Mouse (Mus musculus) kidney, embryonic 14.5 days (tissue): ENCODE data around the gene Ehmt1. TPM values are rescaled to one million over a fixed set of nuclear protein-coding genes. Genes with fewer than 3 reads are reported as not detected.
A peak's percentile ranks its signal among the peaks of the same experiment; 100 is the strongest.

Experiments
- ATAC-seq: fragments of 200-750 bp; cut with Nextera tagmentation; 2 replicates; pipeline ENCODE4 v1.8.0; 2017; ENCODE audit warnings: moderate number of reproducible peaks, mild to moderate bottlenecking, moderate TSS enrichment, moderate library complexity; ENCODE audit not compliant: low FRiP score, low TSS enrichment
- H3K27ac ChIP-seq: fragments of 300-500 bp; sonication (generic); 2 replicates; pipeline ENCODE4 v1.5.1; 2014; ENCODE audit warnings: low read depth, mild to moderate bottlenecking, low read length, moderate library complexity, mixed read lengths
- H3K27me3 ChIP-seq: fragments of 300-500 bp; sonication (generic); 2 replicates; pipeline ENCODE4 v1.6.1; 2014; ENCODE audit warnings: mild to moderate bottlenecking, low read length; ENCODE audit not compliant: control insufficient read depth, insufficient read depth
- H3K36me3 ChIP-seq: fragments of 300-500 bp; sonication (generic); 2 replicates; pipeline ENCODE4 v1.6.1; 2014; ENCODE audit warnings: low read length, mixed read lengths; ENCODE audit not compliant: control insufficient read depth, insufficient read depth
- H3K4me1 ChIP-seq: fragments of 300-500 bp; sonication (generic); 2 replicates; pipeline ENCODE4 v1.6.1; 2014; ENCODE audit warnings: low read length, mixed read lengths; ENCODE audit not compliant: control insufficient read depth, insufficient read depth
- H3K4me2 ChIP-seq: fragments of 300-500 bp; sonication (generic); replicated peaks from 2 replicates; pipeline ENCODE4 v1.6.1; 2014; ENCODE audit warnings: low read depth, mild to moderate bottlenecking, low read length
- H3K4me3 ChIP-seq: fragments of 300-500 bp; sonication (generic); 2 replicates; pipeline ENCODE4 v1.5.1; 2014; ENCODE audit warnings: mild to moderate bottlenecking, low read length
- H3K9ac ChIP-seq: fragments of 300-500 bp; sonication (generic); 2 replicates; pipeline ENCODE4 v1.6.1; 2014; ENCODE audit warnings: low read depth, mild to moderate bottlenecking, low read length, moderate library complexity
- H3K9me3 ChIP-seq: fragments of 300-500 bp; sonication (generic); 2 replicates; pipeline ENCODE4 v1.6.1; 2016; ENCODE audit warnings: low read length; ENCODE audit not compliant: control insufficient read depth
- WGBS: fragments of 180-500 bp; shearing (Covaris S2); extraction: QIAGEN DNeasy Blood & Tissue Kit; methylation state at CpG from one replicate; pipeline ENCODE4 v1.1.7; 2014; 5-methylcytosine and 5-hydroxymethylcytosine counted together
- polyA plus RNA-seq: library from polyadenylated mRNA; unstranded; fragments of >200 nt; fragmentation: Nextera tagmentation; extraction: Ambion mirVana; gene quantifications from 2 replicates; pipeline ENCODE4 v1.2.1, GENCODE M21; 2014

The Ehmt1 gene
- polyA plus RNA-seq, 1 experiment from 2014 or later, result 101 TPM

DNA sequence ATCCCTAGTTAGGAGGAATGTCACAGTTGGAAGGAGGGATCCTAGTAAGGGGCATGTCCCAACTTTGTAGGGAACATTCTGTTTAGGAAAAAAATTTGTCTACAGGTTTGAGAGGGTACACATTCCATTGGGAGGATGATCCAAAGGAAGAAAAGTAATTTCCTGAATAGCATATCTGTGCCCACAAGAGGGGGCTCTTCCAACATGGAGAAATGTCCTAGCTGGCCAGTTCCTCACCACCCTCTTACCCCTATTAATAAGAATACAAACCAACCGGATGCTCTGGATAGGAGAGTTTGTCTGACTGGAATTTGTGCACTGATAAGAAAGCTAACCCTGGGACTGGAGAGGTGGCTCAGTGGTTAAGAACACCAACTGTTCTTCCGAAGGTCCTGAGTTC lies 4.1 kb upstream of the Ehmt1 start:
- 64% methylated on average over 2 of the region's 2 CpGs for WGBS

DNA sequence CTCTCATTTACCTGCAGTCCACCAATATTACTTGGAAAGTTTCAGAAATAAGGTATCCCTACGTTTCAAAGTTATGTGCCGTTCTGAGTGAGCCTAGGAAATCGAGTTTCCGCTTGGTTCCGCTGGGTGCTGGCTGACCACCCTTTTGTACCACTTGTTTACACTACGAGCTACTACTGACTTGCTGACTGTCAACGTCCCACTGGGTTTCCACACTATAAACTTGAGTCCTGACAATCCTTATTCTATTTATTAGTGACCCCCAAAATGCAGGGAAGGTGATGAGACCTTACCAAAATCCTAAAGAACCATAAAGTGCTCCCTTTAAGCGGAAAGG lies 393 bp upstream of the Ehmt1 start:
- no peaks in the 10 kb centered on the region for H3K9me3 ChIP-seq
- H3K9ac ChIP-seq, result peak overlapping the region; percentile 65
- ATAC-seq, result peak; percentile 50
- WGBS, result 8% methylated on average over 8 of the region's 8 CpGs
- H3K4me1 ChIP-seq, result peaks cover 9% of the 10 kb centered on the region
- H3K27me3 ChIP-seq, result no peaks in the 10 kb centered on the region
- peak overlapping the region; percentile 45; the same call in 1 of the 2 replicates for H3K27ac ChIP-seq
- H3K36me3 ChIP-seq, result no peaks in the 10 kb centered on the region
- H3K4me3 ChIP-seq, result peak overlapping the region; percentile 72
- peak overlapping the region; percentile 43 for H3K4me2 ChIP-seq

More for the DNA sequence above, 4.1 kb upstream of the Ehmt1 start:
- ATAC-seq, result no peak
- H3K27me3 ChIP-seq, result no peaks in the 10 kb centered on the region; the same call in 1 of the 2 replicates
- no peak overlapping the region for H3K27ac ChIP-seq
- no peaks in the 10 kb centered on the region for H3K36me3 ChIP-seq
- H3K4me1 ChIP-seq, result no peaks in the 10 kb centered on the region
- no peak overlapping the region for H3K4me3 ChIP-seq
- H3K4me2 ChIP-seq, result no peak overlapping the region
- no peaks in the 10 kb centered on the region for H3K9me3 ChIP-seq
- no peak overlapping the region for H3K9ac ChIP-seq

DNA sequence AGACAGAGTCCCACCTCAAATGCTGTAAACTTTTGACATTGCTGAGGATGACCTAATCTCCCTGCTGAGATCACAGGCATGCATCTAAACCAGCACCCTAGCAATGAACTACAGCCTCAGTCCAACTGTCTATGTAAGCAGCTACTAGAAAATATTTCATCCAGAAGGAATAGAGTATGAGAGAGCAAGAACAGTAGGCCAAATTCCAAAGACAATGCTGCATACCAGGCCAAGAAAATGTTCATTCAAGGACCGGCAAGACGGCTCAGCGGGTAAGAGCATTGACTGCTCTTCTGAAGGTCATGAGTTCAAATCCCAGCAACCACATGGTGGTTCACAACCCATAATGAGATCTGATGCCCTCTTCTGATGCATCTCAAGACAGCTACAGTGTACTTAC lies 4.7 kb downstream of the Ehmt1 start:
- Histone ChIP-seq H3K4me3 (no peak overlapping the region), H3K4me2 (no peak overlapping the region), H3K27me3 (no peaks in the 10 kb centered on the region), H3K36me3 (peaks cover 3% of the 10 kb centered on the region; the same call in 1 of the 2 replicates), H3K9ac (no peak overlapping the region), H3K4me1 (peaks cover 9% of the 10 kb centered on the region), H3K9me3 (no peaks in the 10 kb centered on the region), H3K27ac (no peak overlapping the region)
- 83% methylated on average over 3 of the region's 3 CpGs for WGBS
- ATAC-seq, result no peak

DNA sequence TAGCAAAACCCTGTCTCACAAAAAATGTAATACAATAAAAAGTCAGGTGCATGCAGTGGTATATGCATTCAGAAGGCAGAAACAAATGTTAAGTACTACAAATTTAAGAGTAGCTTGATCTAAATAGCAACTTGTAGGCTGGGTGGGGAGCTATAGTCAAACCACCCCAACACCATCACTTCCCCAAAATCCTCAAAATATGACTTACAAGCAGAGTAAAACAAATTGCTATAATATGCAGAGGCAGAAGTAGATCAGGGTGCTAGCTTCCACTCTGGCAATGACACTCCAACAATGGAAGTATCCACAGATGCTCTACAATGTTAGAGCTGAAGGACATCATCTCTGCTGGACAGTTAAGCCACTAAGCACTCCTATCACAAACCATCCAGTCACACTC lies 6.8 kb downstream of the Ehmt1 start:
- H3K4me2 ChIP-seq, result no peak overlapping the region
- peaks cover 3% of the 10 kb centered on the region; the same call in 1 of the 2 replicates for H3K36me3 ChIP-seq
- no peak overlapping the region for H3K4me3 ChIP-seq
- no peaks in the 10 kb centered on the region for H3K9me3 ChIP-seq
- H3K4me1 ChIP-seq, result peaks cover 1% of the 10 kb centered on the region
- no peaks in the 10 kb centered on the region for H3K27me3 ChIP-seq
- no peak for ATAC-seq
- no peak overlapping the region for H3K9ac ChIP-seq
- no peak overlapping the region for H3K27ac ChIP-seq

DNA sequence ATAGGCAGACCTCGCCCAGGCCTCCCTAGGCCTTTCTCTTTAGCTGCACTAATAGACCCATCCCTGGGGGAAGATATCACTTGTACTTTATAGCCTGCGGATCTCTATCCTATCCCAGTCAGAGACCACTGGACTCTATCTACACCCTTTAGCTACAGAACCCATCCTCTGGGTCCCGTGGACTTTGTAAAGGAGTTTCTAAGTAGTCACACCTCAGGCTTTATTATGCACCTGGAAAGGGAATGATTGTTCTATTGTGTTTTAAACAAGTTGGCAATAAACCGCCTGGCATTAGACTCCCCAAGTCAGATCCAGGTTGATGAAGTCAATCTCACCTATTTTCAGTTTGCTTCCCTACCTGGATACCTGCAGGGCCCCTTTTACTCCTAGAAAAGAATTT lies 7.2 kb downstream of the Ehmt1 start:
- Histone ChIP-seq H3K9me3 (no peaks in the 10 kb centered on the region), H3K9ac (no peak overlapping the region), H3K4me3 (no peak overlapping the region), H3K27ac (no peak overlapping the region), H3K4me2 (no peak overlapping the region), H3K27me3 (no peaks in the 10 kb centered on the region), H3K4me1 (no peaks in the 10 kb centered on the region; the same call in 1 of the 2 replicates), H3K36me3 (peaks cover 3% of the 10 kb centered on the region; the same call in 1 of the 2 replicates)
- no peak for ATAC-seq
- 87% methylated on average over 4 of the region's 4 CpGs for WGBS

DNA sequence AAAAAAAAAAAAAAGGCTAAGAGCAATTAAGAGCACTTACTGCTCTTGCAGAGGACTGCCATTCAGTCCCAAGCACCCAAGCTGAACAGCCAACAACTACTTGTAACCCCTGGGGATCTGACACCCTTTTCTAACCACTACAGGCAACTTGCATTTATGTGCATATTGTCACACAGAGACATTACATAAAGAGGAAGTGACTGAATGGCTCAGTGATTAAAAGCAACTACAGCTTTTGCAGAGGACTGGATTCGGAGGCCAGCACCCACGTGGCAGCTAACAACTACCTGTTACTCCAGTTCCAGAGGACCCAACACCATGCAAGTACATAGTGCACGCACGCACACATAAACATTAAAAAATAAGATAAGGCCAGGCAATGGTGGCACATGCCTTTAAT lies 8.9 kb downstream of the Ehmt1 start:
- H3K36me3 ChIP-seq, result peaks cover 3% of the 10 kb centered on the region; the same call in 1 of the 2 replicates
- no peak for ATAC-seq
- H3K27ac ChIP-seq, result no peak overlapping the region
- H3K4me1 ChIP-seq, result peaks cover 15% of the 10 kb centered on the region
- no peak overlapping the region for H3K4me3 ChIP-seq
- no peak overlapping the region for H3K9ac ChIP-seq
- no peak overlapping the region for H3K4me2 ChIP-seq
- H3K9me3 ChIP-seq, result no peaks in the 10 kb centered on the region
- H3K27me3 ChIP-seq, result no peaks in the 10 kb centered on the region
- 88% methylated on average over 4 of the region's 4 CpGs for WGBS

DNA sequence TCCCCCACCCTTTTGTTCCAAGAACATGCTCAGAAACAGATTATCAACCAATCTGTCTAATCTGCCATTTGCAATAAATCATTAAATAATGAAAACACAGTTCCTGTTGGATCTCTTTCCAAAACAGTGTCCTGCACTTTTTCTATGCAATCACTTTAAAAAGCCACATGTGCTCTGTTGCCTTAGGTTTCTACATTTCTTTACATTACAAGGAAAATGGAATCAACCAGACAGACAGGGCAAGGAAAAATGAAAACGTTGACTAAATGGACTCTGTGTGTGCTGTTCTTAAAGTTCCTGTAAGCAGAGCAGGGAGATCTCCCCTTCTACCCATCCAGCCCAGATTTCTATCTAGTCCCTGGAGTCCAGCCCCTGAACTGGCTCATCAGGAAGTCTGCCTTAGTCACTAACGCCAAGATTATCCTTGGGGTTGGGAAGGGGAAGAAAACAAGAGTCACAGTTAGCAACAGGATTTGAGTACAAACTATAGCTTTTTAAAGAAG lies 13.7 kb downstream of the Ehmt1 start:
- WGBS, result 18% methylated on average over 2 of the region's 2 CpGs
- Histone ChIP-seq H3K4me3 (no peak overlapping the region), H3K9ac (peak overlapping the region; percentile 34; the same call in 1 of the 2 replicates), H3K27me3 (no peaks in the 10 kb centered on the region), H3K36me3 (no peaks in the 10 kb centered on the region; the same call in 1 of the 2 replicates), H3K9me3 (no peaks in the 10 kb centered on the region), H3K4me2 (no peak overlapping the region), H3K27ac (peak overlapping the region; percentile 55; the same call in 1 of the 2 replicates), H3K4me1 (peaks cover 18% of the 10 kb centered on the region)
- no peak for ATAC-seq

DNA sequence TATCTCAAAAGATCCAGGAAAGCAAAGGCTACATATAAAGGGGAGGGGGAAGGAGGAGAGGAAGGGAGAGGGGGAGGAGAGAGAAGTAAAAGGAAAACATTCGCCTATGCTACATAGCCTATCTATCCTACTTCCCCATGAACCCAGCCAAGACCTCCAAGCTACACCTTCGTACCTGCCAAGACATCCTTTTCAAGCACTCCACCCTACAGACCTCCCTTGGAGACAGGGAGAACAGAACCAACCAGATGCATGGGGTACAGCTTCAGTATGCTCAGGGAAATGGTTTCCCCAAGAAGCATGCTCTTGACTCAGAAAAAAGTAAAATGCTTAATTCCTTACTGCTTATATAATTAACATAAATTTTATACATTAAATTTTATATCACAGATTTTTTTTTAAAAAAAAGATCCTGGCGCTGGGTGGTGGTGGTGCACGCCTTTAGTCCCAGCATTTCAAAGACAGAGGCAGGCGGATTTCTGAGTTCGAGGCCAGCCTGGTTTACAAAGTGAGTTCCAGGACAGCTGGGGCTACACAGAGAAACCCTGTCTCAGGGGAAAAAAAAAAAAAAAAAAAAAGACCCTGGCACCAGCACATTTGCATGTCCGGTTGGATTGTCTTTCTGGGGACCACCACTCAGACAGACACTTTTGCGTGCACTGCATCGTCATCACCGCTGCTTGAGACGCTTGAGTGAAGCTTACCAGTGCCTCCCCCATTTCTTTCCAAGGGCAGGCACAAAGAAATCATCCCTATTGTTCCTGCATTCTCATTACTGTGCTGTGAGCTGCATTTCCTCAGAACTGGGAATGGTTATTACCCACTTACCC lies 14.4 kb downstream of the Ehmt1 start:
- H3K4me3 ChIP-seq, result no peak overlapping the region
- H3K27me3 ChIP-seq, result no peaks in the 10 kb centered on the region
- peak overlapping the region; percentile 34; the same call in 1 of the 2 replicates for H3K9ac ChIP-seq
- 56% methylated on average over 11 of the region's 11 CpGs for WGBS
- no peaks in the 10 kb centered on the region; the same call in 1 of the 2 replicates for H3K36me3 ChIP-seq
- H3K9me3 ChIP-seq, result no peaks in the 10 kb centered on the region
- peaks cover 18% of the 10 kb centered on the region for H3K4me1 ChIP-seq
- H3K4me2 ChIP-seq, result no peak overlapping the region
- peak overlapping the region; percentile 55; the same call in 1 of the 2 replicates for H3K27ac ChIP-seq
- ATAC-seq, result peak; percentile 72; the same call in 1 of the 2 replicates

DNA sequence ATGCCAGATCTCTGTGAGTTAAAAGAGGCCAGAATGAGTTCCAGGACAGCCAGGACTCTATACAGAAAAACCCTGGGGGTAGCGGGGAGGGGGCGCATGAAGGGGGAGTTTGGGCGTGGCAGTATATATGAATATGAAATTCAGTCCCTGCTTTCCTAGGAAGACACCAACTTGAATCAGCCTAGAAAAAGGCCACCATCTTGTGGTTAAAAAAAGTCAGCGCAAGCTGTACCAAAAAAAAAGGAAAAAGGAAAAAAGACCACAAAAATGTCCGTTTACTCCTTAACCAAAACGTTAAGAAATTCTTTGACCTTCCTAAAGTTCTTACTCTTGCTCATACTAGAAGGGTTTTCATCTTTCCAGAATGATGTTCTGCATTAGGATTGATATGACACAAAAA lies 16.4 kb downstream of the Ehmt1 start:
- peaks cover 2% of the 10 kb centered on the region; the same call in 1 of the 2 replicates for H3K36me3 ChIP-seq
- 88% methylated on average over 6 of the region's 6 CpGs for WGBS
- no peak overlapping the region for H3K4me2 ChIP-seq
- H3K27me3 ChIP-seq, result no peaks in the 10 kb centered on the region
- H3K9me3 ChIP-seq, result no peaks in the 10 kb centered on the region
- H3K4me1 ChIP-seq, result peaks cover 18% of the 10 kb centered on the region
- H3K27ac ChIP-seq, result no peak overlapping the region
- H3K9ac ChIP-seq, result no peak overlapping the region
- no peak for ATAC-seq
- no peak overlapping the region for H3K4me3 ChIP-seq
